Mouse (Mus musculus) bone marrow, adult 2 months (tissue): ENCODE results near the gene Asphd2.

Experiments used
- CTCF ChIP-seq: fragments of 200-500 bp; IDR thresholded peaks from 2 replicates; pipeline ENCODE4 v1.5.1; 2011; ENCODE audit warnings: low read length, control low read depth; ENCODE audit not compliant: control insufficient read depth, insufficient read depth
- POLR2A ChIP-seq: fragments of 200-500 bp; IDR thresholded peaks from 2 replicates; pipeline ENCODE4 v1.6.1; 2011; ENCODE audit warnings: low read depth, mild to moderate bottlenecking, control low read depth, low read length, borderline replicate concordance; ENCODE audit not compliant: control insufficient read depth

- TF ChIP-seq CTCF = peak; percentile 80
- TF ChIP-seq POLR2A = no peak
These were observed 59.2 kb downstream of the Asphd2 start for GRCm38 (mm10) chr5:112335473-112335872.
